Mouse (Mus musculus): Measurements from ENCODE around the gene Cacna1d. TPM values are rescaled to one million over a fixed set of nuclear protein-coding genes. Genes with fewer than 3 reads are reported as not detected.
A peak's percentile ranks its signal among the peaks of the same experiment; 100 is the strongest.

Cacna1d gene
- total RNA-seq, 2 experiments from 2014 or later = 0.27 to 0.64 TPM

- no peak for DNase-seq
Measured at GRCm38 (mm10) chr14:30458820-30459219, 32.4 kb downstream of the Cacna1d start.

GRCm38 (mm10) chr14:30457897-30458296 is 33.4 kb downstream of the Cacna1d start:
- DNase-seq = peak; percentile 8

- no peak for DNase-seq
Measured at GRCm38 (mm10) chr14:30457436-30457835, 33.8 kb downstream of the Cacna1d start.

- no peak for DNase-seq
Measured at GRCm38 (mm10) chr14:30455801-30456595, 35.3 kb downstream of the Cacna1d start.

DNA sequence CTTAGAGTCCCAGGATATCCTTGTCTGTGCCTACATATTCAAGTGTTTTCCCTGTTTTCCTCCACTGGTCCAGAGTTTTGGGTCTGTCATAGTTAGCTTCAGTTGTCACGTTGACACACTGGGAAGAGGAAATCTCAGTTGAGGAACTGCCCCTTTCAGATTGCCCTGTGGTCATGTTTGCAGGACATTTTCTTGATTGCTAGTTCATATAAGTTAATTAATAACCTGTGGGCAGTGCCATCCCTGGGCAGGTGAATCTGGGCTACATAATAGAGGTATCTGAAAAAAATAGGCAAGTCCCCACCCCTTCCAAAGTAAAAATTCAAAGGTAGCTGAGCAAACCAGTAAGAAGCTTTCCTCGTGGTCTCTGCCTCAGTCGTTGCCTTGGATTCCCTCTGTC is 51.3 kb downstream of the Cacna1d start:
- DNase-seq = no peak

DNA sequence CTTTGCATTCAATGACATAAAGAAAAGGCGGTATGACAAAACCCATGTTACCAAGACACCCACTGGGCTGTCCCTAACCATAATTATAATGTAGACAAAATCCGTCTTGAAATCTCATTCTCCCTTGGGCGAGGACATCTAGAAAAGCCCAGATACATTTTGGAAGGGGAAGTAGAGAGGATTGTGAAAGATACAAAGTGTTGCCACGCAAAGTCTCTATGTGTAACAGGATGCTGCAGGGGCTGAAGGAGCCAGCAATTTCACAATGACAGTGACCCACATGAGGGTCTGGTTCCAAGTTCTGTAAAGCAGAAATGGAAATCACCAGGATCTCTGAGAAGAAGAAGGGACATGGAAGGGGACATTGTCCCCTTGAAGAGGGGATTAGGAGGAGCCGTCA is 55.9 kb downstream of the Cacna1d start:
- DNase-seq = no peak

- no peak for DNase-seq
Measured at GRCm38 (mm10) chr14:30430446-30430845, 60.8 kb downstream of the Cacna1d start.

DNA sequence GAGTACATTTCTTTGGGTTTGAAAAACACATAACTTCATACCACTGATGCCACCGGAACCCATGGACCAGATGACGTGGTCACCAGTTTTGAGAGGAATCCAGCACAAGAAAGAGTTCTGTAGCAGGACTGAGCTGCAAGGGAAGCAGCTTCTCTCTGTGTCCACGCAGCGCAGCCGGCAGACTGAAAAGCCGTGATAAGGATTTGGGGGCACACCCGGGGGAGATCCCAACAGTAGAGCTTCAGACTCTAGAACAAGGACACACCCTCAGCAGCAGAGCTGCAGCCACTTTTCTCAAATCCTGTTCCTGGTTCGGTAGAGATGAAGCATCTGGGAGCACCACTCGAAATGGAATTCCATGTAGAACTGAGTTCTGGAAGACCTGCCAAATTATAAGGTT is 61.2 kb downstream of the Cacna1d start:
- DNase-seq = no peak

DNA sequence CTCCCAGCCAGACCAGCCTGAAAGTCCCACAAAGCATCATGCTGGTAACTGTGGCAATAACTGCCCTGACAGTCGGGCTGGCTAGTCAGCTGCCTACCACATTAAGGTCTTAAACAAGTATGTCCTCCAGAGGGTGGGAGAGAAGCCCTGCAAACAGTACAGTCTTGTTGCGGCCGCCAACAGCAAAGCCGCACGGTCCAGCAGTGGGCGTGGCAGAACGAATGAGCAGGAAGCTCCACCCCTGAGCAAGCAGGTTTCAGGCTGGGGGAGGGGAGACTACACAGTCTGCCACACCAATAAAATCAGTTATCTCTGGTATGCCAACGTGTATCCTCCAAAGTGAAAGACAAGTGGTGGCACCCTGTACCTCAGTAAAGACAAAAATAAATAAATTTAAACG is 61.6 kb downstream of the Cacna1d start:
- no peak for DNase-seq

DNA sequence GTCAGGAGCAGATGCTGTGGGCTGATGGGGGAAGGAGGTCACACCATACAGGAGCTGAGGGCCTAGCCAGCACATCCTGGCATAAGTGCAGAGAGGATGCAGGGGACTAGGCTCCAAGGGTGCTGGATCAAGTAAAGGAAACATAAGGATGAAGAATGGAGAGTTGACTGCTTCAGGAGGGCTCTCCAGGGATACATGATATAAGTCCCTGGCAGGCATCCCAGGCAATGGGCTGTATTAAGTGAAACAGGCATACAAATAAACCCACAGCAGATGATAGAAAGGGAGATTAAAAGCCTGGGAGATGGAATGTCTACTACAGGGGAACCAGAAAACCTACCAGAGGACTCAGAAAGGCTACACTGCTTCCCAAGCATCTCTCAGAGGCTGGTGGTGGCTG is 62.5 kb downstream of the Cacna1d start:
- no peak for DNase-seq

DNA sequence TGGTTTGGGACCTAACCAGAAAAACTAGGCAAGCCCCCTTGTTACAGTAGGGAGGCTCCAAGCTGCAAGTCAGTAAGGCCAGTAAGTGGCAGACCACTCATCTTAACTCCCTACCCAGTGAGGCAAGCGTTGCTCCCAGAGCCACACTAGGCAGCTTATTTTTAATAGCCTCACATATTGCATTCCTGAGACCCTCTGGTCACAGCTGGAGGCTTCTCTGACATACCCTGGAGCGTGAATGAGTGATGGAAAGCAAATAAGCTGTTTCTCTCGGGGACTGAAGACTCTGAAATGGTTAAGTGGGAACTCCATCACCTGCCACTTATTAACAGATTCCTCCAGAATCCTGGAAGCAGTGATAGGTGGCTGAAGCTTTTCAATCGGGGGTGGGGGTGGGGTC is 65.4 kb downstream of the Cacna1d start:
- DNase-seq = no peak

GRCm38 (mm10) chr14:30425175-30425574 is 66.1 kb downstream of the Cacna1d start:
- no peak for DNase-seq

DNA sequence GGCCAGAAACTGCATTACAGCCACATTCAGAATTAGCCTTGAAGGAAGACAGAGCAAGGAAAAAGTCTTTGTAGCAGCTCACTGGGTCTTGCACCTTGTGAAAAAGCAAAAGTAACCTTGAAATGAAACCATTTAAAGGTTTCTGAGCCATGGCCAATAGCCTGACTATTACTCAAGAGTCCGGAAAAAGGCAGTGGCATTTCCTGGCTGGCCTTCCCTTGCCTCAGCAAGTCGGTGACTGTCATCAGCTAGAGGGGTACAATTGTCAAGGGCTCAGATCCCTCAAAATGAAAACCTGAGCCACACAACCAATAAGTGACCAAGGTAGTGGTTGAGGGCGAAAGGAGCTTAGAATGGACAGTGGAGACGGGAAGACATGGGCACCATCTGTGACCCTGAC is 66.6 kb downstream of the Cacna1d start:
- no peak for DNase-seq

GRCm38 (mm10) chr14:30422376-30423140 is 68.7 kb downstream of the Cacna1d start:
- no peak for DNase-seq

- DNase-seq = no peak
Measured at GRCm38 (mm10) chr14:30419458-30419857, 71.8 kb downstream of the Cacna1d start.

DNA sequence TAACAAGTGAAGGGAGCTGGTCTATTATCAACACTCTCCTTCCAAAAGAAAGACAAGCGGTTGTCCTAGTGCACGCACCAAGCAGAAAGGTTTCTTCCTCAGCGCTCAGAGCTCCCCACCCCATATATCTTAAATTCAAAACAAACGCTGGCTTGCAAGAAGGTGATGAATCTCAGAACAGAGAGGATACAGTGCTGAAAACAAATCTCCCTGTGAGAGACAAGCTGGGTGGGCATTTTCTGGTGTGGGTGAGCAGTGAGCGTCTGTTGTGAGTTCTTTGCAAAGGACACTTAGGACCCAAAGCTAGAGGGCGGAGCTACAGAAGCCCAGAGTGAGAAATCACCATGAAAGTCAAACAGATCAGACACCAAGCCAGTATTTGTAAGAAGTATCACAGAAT is 72.2 kb downstream of the Cacna1d start:
- no peak for DNase-seq

- DNase-seq = no peak
Measured at GRCm38 (mm10) chr14:30415830-30416229, 75.4 kb downstream of the Cacna1d start.

DNA sequence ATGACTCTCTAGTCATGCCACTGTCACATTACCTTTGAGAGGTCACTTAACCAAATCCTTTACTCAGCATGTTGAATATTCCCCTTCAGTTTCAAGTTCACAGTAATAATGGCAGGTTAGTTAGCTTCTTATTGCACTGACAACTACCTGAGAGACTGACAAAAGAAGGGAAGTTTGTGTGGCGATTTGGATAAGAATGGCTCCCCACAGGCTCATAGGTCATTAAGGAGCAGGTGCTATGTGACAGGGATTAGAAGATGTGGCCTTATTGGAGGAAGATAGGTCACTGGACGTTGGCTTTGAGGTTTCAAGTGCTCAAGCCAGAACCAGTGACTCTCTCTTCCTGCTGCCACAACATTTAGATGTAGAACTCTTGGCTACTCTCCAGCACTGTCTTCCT is 77.1 kb downstream of the Cacna1d start:
- no peak for DNase-seq

GRCm38 (mm10) chr14:30409331-30409730 is 81.9 kb downstream of the Cacna1d start:
- DNase-seq = no peak

DNA sequence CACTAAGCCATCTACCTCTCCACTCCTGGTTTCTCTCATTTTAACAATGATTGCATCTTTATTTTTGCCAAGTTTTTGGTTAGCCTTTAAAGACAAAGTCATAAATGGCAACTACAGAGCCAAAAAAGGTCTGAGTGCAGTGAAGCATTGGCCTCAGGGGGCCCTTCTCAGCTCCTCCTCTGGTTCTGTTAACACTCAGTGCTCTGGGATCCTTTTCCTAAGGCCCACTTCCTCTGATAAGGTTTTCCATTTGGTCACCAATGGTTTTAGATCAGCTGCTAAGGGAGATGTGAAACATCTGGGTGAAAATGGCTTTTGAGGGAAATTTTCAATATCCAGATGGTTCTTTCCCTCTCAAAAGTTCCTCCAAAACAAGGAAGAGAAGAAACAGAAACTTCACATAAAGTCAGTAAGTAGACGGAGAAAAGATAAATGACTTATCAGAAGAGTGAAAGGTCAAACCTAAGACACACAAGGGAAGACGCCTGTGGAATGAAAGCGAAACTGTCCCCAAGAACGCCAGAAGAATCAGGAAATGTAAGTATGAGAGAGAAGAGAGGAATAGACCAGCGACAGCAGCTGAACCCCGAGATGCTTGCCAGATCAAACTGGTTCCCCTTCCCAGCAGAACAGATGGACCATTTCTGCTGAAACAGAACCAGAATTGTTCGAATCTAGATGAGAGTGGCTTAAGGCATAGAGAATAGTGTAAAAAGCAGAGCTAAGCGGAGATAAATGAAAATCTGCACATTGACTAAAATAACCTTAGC is 85.6 kb downstream of the Cacna1d start:
- DNase-seq = no peak

DNA sequence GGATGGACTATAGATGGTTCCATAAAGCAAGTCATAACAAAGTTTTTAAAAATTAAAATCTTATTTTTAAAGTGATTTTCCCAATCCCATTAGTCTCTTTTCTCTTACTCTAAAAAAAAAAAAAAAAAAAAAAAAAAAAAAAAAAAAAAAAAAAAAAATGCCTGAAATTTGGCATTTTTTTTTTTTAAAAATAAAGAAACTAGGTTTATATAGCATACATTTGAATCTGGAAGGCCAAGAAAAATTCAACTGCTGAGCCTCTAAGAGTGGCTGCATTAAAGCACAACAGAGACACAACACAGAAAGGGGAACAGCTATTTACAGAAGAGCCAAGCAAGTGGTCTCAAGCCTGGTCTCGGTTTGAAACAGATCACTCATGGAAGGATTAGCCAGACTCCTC is 112.9 kb downstream of the Cacna1d start:
- DNase-seq = no peak

DNA sequence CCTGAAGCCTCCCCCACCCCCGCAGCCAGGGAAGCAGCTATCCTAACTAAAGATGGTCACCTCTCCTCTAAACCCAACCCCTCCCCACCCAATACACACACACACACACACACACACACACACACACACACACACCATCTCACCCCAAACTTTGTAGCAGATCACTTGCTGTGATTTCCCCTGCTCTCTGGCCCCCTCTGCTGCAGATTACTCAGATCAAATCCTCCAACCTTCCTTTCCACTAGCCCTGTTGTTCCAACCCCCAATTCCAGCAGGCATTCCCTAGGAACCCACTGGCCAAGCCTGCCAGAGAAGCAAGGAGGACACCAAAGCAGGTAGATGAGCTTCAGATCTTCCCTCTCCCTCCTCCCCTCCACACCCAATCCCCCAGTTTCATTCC is 118.4 kb downstream of the Cacna1d start:
- no peak for DNase-seq

DNA sequence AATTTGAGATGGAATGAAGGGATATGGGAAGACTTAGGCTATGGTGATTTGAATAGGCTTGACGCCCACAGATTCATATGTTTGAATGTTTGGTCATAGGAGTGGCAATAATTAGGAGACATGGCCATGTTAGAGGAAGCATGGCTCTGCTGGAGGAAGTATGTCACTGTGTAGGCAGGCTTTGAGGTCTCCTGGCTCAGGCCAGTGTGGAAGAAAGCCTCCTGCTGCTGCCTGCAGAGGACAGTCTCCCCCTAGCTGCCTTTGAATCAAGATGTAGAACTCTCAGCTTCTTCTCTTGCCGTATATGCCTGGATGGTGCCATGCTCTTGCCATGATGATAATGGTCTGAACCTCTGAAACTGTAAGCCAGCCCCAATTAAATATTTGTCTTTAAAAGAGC is 120.2 kb downstream of the Cacna1d start:
- DNase-seq = no peak

All from gastrocnemius, postnatal 25 days (tissue).